Mouse (Mus musculus) ovary, postnatal 14 days (tissue): ENCODE data around the gene Cog4.

ENCODE experiments used
- DNase-seq: peaks from one replicate; pipeline ENCODE4 v3.0.0; 2022; ENCODE audit warnings: low spot score

The Cog4 gene

GRCm38 (mm10) chr8:110846405-110847170 is at the start of gene Cog4, which contains the start of gene Sf3b3:
Cog4 (plus strand) TSS chr8:110846600.
Sf3b3 (minus strand) TSS chr8:110846787.
- peak; percentile 81 for DNase-seq

GRCm38 (mm10) chr8:110797086-110797485 is 49.3 kb upstream of the Cog4 start:
- no peak for DNase-seq

GRCm38 (mm10) chr8:110802988-110803387 is 43.4 kb upstream of the Cog4 start:
- no peak for DNase-seq

GRCm38 (mm10) chr8:110803856-110804255 is 42.5 kb upstream of the Cog4 start:
- DNase-seq: no peak

GRCm38 (mm10) chr8:110804825-110805514 is 41.4 kb upstream of the Cog4 start:
- DNase-seq: no peak

GRCm38 (mm10) chr8:110805669-110806068 is 40.7 kb upstream of the Cog4 start, which contains the start of gene Il34:
Il34 (minus strand) TSS chr8:110805924.
- DNase-seq: no peak

DNA sequence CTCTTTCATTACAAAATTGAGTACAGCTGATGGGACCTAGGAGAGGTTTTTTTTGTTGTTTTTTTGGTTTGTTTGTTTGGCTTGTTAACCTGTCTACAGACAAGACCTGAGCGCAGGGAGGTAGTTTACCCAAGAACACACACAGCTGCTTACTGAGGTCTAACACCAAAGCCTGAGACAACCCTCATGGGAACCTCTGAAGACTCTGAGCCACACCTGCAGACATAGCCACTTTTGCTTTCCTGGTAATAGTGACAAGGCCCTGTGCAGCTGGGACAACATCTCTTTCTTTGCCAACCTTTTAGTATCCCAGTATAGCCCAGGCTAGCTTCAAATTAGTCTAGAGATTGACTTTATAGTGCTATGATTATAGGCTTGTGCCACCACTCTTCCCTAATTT is 40.3 kb upstream of the Cog4 start:
- DNase-seq: no peak

DNA sequence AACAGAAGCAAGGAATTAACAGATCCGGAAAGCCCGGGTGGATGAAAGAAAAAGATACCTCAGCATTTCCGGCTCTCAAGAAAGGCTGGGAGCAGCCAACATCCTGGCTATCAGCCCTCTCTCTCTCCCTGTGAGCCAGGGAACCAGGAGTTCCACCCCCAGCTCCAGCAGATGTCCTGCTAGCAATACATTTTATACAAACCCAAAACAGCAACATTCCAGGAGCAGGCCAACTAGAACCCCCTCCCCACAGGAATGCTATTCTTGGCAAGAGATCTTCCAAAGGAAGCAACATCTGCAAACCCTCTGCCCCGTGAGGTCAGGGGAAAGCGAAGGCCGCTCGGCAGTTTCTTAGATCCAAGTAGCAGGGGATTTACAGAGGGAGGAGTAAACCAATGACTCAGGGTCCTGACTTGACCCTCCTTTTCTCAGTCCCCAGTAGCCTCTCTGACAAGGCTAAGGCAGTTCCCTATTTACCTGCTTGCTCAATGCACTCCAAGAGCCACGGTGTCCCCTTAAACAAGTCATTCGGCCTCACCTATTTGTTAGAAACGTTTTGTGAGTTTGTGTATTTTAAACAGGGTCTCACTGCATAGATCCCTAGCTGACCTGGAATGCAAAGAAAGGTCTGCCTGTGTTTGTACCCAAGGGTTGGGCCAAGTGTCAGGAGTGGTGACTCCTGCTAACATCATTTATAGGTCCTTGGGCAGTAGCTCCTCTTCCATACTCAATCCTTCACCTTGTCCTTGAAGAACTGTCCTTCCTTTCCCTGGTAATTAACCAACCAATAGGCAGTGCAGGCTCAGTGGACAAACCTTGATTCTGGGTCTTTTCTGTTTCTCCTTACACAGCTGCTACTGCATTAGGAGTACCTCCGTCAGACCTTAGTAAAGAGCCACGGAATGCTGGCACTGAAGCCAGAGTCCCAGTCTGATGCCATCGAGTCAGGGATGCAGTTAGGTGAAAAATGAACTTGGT is 37.6 kb upstream of the Cog4 start:
- DNase-seq: peak; percentile 37

DNA sequence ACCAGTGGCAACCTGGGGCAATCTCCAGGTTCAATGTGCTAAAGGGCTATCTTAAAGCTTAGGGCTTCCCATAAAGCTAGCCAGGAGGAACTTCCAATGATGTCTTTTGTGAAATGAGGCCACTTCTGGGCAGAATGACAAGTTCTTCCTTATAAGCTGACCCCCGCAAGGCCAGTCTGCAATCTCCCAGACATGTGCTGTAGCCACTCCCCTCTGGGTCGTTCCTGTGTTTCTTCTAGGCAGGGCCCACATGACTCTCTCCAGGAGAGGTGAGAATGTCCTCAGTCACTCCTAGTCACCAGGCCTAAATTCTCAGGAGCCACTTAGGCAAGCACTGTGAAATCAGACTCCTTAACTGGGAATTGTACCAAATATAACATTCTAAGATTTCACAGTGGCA is 36.6 kb upstream of the Cog4 start:
- no peak for DNase-seq

- no peak for DNase-seq
Measured at GRCm38 (mm10) chr8:110810481-110811065, 35.8 kb upstream of the Cog4 start.

- no peak for DNase-seq
Measured at GRCm38 (mm10) chr8:110811116-110811515, 35.3 kb upstream of the Cog4 start.

GRCm38 (mm10) chr8:110811793-110812192 is 34.6 kb upstream of the Cog4 start:
- no peak for DNase-seq

GRCm38 (mm10) chr8:110812349-110813080 is 33.9 kb upstream of the Cog4 start:
- DNase-seq: no peak

- DNase-seq: no peak
Measured at GRCm38 (mm10) chr8:110813081-110813812, 33.2 kb upstream of the Cog4 start.

DNA sequence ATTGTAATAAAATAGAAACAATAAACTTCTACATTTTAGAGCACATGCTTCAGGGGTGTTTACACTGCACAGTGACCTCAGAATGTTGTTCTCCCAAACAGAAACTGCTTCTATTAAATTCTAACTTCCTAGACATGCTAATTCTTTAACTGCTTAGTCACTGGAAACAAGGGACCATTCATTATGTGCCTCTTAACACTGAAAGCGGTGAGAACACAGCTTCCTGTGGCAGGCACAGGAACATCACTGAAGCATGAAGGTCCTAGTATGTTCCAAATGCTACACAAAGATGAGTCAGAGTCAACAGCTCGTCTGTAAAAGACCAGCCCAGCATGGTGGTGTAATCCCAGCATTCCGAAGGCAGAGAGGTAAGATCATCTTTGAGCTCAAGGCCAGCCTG is 31.1 kb upstream of the Cog4 start:
- no peak for DNase-seq

GRCm38 (mm10) chr8:110816990-110817389 is 29.4 kb upstream of the Cog4 start:
- DNase-seq: no peak

- no peak for DNase-seq
Measured at GRCm38 (mm10) chr8:110818593-110818992, 27.8 kb upstream of the Cog4 start.

DNA sequence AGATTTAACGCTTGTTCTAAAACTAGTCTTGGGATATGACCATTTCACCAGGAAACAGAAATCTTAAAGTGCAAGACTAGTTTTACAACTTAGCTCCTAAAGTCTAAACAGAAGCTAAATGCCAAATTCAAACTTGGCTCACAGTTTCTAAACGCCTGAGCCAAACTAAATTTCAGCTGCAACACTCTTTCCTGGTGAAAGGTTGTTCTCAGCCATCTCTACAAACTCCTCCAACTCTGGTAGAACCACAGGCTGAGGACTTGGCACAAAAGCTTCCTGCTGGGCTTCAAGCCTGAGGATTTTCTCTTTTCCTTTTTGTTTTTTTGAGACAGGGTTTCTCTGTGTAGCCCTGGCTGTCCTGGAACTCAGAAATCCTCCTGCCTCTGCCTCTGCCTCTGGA is 26.1 kb upstream of the Cog4 start:
- DNase-seq: no peak

DNA sequence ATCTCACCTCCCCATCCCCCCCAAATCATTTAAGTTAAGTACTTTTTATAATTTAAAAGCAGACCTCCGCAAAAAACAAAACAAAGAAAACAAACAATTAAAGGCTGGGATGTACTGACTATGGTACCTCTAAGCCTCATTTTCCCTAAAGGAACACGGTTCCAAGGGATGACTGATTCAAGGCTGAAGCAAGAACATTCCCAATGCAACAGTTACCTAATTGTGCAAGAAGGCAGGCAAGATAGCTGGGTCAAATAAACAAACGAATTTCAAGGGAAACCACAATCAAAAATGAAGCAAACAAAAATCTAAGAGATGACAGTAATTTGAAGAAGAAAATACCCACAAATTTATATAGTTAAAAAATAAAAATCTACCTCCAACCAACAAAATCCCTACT is 24.4 kb upstream of the Cog4 start:
- no peak for DNase-seq

DNA sequence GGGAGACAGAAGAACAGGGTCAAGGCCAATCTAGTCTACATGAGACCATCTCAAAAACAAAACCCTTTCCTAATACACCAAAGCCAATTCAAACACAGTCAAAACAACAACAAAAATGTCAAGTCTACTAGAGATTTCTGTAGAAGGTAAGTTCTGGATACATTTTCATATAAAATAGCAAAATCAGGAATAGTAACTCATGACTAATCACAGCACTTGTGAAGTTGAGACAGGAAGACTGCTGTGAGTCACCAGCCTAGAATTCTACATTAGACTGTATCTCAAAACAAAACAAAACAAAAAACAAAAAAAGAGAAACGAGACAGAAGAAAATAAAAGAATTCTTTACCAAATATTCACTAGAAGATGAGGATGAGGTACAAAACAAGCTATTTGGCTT is 21.5 kb upstream of the Cog4 start:
- DNase-seq: no peak
